Mouse (Mus musculus) naive thymus-derived CD4-positive, alpha-beta T cell, adult 5 months (primary cell): ENCODE measurements around the gene 4930578G10Rik. TPM values are rescaled to one million over a fixed set of nuclear protein-coding genes. Genes with fewer than 3 reads are reported as not detected.

ENCODE experiments used
- polyA plus RNA-seq: library from polyadenylated mRNA; unstranded; fragments of 100-300 nt; shearing (Covaris generic); gene quantifications from one replicate; pipeline ENCODE4 v1.2.1, GENCODE M21; 2017

The 4930578G10Rik gene
- polyA plus RNA-seq, result not detected

DNA sequence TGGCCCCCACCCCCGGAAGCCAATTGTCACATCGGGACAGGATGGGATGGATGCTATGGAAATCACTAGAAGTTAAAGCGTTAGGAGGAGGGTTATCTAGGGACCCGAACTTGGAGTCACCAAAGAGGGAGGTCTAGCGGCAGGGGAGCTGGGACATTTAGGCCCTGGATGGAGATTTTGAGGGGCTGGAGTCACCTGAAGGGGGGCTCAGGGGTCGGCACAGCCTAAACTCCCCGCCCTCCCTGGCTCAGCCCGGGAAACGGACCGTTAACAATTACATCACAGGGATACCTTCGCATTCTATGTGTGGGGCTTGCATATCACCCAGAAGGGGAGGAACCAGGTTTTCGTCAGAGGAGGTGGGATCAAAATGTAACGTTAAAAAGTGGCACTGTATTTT, at the start of gene 4930578G10Rik:
Gene 4930578G10Rik (plus strand): TSS at position 301 of the 400 bp plus-strand sequence.

GRCm38 (mm10) chr4:42756477-42756876, 21.1 kb downstream of the 4930578G10Rik start, which contains the start of gene Ccl19:
Gene Ccl19 (minus strand): TSS chr4:42756577.

DNA sequence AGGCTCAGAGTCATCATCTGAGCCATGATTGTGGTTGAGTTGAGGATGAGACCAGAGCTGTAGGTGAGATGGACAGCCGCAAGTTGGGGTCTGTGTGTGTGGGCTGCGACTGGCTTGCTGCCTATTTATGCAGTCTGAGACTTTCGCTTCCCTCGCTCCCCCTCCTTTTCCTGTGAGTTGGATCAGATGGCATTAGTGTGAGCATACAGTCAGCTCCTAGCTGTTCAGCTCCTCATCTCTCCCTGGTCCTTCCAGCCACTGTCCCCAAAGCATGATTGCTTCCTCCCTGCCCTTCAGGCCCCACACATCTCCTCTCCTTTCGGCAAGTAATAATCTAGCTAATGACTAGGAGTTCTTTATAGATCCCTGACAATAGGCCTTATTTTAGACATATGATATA, 38.5 kb downstream of the 4930578G10Rik start, which contains the start of gene Ccl21a:
Gene Ccl21a (minus strand): TSS at position 101 of the 400 bp plus-strand sequence.

GRCm38 (mm10) chr4:42853788-42854187, 118.4 kb downstream of the 4930578G10Rik start, which contains the start of gene Fam205a1:
Gene Fam205a1 (minus strand): TSS chr4:42853888.

GRCm38 (mm10) chr4:42856671-42857070, 121.3 kb downstream of the 4930578G10Rik start, which contains the start of gene Gm12394:
Gene Gm12394 (minus strand): TSS chr4:42856771.

GRCm38 (mm10) chr4:42874134-42874533, 138.8 kb downstream of the 4930578G10Rik start, which contains the start of gene Fam205c:
Gene Fam205c (minus strand): TSS chr4:42874234.

Other genes starting within 250 kb of the 4930578G10Rik start
- gene Fam205a2, start 207.4 kb upstream of the 4930578G10Rik start, polyA plus RNA-seq, result not detected
- gene Gm10591, start 123.3 kb upstream of the 4930578G10Rik start, polyA plus RNA-seq, result not detected
- gene Gm2564, start 105.8 kb upstream of the 4930578G10Rik start, polyA plus RNA-seq, result not detected
- not detected for gene Ccl27b, start 80.3 kb upstream of the 4930578G10Rik start, polyA plus RNA-seq
- gene Il11ra2, start 73.7 kb upstream of the 4930578G10Rik start, polyA plus RNA-seq, result not detected
- not detected for gene Ccl19, start 21.0 kb downstream of the 4930578G10Rik start, polyA plus RNA-seq
- not detected for gene Ccl21a, start 38.4 kb downstream of the 4930578G10Rik start, polyA plus RNA-seq
- not detected for gene Fam205a1, start 118.3 kb downstream of the 4930578G10Rik start, polyA plus RNA-seq
- gene Gm12394, start 121.2 kb downstream of the 4930578G10Rik start, polyA plus RNA-seq, result not detected
- not detected for gene Fam205c, start 138.7 kb downstream of the 4930578G10Rik start, polyA plus RNA-seq
- not detected for gene Phf24, start 181.1 kb downstream of the 4930578G10Rik start, polyA plus RNA-seq
- 38.1 TPM for gene Dnajb5, start 214.3 kb downstream of the 4930578G10Rik start, polyA plus RNA-seq
- not detected for gene 1700022I11Rik, start 234.1 kb downstream of the 4930578G10Rik start, polyA plus RNA-seq